Mouse (Mus musculus) testis, adult 2 months (tissue): ENCODE results near the gene Wbp2nl. TPM values are rescaled to one million over a fixed set of nuclear protein-coding genes. Genes with fewer than 3 reads are reported as not detected.

Experiments used
- H3K27ac ChIP-seq: fragments of 200-500 bp; 2 replicates; pipeline ENCODE4 v1.5.1; 2012; ENCODE audit warnings: low read depth, low read length; ENCODE audit not compliant: control insufficient read depth, insufficient read depth
- H3K27me3 ChIP-seq: fragments of 200-500 bp; 2 replicates; pipeline ENCODE4 v1.6.1; 2012; ENCODE audit warnings: mild to moderate bottlenecking, low read length, moderate library complexity; ENCODE audit not compliant: control insufficient read depth, insufficient read depth
- H3K36me3 ChIP-seq: fragments of 200-500 bp; 2 replicates; pipeline ENCODE4 v1.6.1; 2012; ENCODE audit warnings: mild to moderate bottlenecking, low read length; ENCODE audit not compliant: control insufficient read depth, insufficient read depth
- H3K4me1 ChIP-seq: fragments of 200-500 bp; 2 replicates; pipeline ENCODE4 v1.6.1; 2012; ENCODE audit warnings: low read length; ENCODE audit not compliant: control insufficient read depth, insufficient read depth
- H3K4me3 ChIP-seq: fragments of 200-500 bp; 2 replicates; pipeline ENCODE4 v1.5.1; 2012; ENCODE audit warnings: low read depth, mild to moderate bottlenecking, low read length, moderate library complexity, mixed read lengths; ENCODE audit not compliant: control insufficient read depth
- CTCF ChIP-seq: fragments of 200-500 bp; IDR thresholded peaks from 2 replicates; pipeline ENCODE4 v1.5.1; 2012; ENCODE audit warnings: low read depth, mild to moderate bottlenecking, inconsistent platforms, low read length, moderate library complexity; ENCODE audit not compliant: control insufficient read depth, insufficient read depth, insufficient replicate concordance
- POLR2A ChIP-seq: fragments of 200-500 bp; IDR thresholded peaks from 2 replicates; pipeline ENCODE4 v1.6.1; 2012; ENCODE audit warnings: low read depth, mild to moderate bottlenecking, inconsistent platforms, low read length, moderate library complexity; ENCODE audit not compliant: control insufficient read depth
- polyA plus RNA-seq: library from polyadenylated mRNA; depleted of rRNA; stranded (reverse); fragments of >200 nt; gene quantifications from 2 replicates; pipeline ENCODE4 v1.2.3, GENCODE M21; 2012

Wbp2nl gene
- polyA plus RNA-seq, 1 experiment: 170 TPM

DNA sequence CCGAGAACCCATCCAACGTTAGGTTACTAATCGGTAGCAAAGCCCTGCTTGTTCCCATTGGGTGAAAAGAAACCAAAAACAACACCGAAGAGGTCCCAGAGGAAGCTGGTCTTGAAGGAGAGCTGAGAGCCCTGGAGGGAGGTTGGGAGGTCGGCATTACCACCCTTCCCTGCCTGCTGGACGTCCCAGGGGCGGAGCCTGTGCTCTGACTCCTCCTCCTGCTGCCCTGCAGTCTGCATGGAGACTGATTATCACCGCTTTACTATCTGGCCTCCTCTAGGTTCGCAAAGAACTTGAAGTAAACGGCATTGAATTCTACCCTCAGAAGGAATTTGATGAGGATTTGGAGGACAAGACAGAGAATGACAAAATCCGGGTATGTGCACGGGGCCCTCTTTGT lies 12.6 kb upstream of the Wbp2nl start:
- H3K4me3 ChIP-seq: no peak overlapping the region
- peaks cover 4% of the 10 kb centered on the region for H3K4me1 ChIP-seq
- no peak for TF ChIP-seq POLR2A
- no peak for TF ChIP-seq CTCF
- no peaks in the 10 kb centered on the region for H3K27me3 ChIP-seq
- no peak overlapping the region for H3K27ac ChIP-seq
- H3K36me3 ChIP-seq: no peaks in the 10 kb centered on the region

- no peak overlapping the region for H3K27ac ChIP-seq
- peaks cover 7% of the 10 kb centered on the region for H3K4me1 ChIP-seq
- TF ChIP-seq CTCF: no peak
- TF ChIP-seq POLR2A: no peak
- no peak overlapping the region for H3K4me3 ChIP-seq
- no peaks in the 10 kb centered on the region for H3K36me3 ChIP-seq
- no peaks in the 10 kb centered on the region for H3K27me3 ChIP-seq
These were observed 8.5 kb upstream of the Wbp2nl start for GRCm38 (mm10) chr15:82290252-82290651.

DNA sequence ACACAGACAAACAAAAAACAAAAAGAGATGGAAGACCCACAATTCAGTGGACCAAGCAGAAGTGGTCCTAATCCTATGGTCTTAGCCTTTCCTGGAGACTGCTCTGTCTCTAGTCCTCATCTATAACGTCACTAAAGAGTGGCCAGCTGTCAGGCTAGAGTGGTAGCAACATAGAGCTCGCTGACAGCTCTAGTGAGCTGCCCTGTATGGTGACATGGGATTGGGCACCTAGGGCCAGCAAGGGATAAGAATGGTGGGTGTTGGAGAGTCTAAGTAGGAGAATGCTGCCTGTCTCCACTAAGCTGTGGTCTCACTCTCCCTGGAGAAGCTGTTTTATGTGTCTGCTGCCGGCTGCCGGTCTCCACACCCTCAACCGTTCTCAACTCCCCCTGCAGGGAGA lies 5.9 kb upstream of the Wbp2nl start:
- TF ChIP-seq POLR2A: no peak
- TF ChIP-seq CTCF: no peak
- H3K4me3 ChIP-seq: no peak overlapping the region
- H3K27ac ChIP-seq: no peak overlapping the region
- H3K4me1 ChIP-seq: peaks cover 3% of the 10 kb centered on the region; the same call in 1 of the 2 replicates
- no peaks in the 10 kb centered on the region for H3K27me3 ChIP-seq
- no peaks in the 10 kb centered on the region for H3K36me3 ChIP-seq

DNA sequence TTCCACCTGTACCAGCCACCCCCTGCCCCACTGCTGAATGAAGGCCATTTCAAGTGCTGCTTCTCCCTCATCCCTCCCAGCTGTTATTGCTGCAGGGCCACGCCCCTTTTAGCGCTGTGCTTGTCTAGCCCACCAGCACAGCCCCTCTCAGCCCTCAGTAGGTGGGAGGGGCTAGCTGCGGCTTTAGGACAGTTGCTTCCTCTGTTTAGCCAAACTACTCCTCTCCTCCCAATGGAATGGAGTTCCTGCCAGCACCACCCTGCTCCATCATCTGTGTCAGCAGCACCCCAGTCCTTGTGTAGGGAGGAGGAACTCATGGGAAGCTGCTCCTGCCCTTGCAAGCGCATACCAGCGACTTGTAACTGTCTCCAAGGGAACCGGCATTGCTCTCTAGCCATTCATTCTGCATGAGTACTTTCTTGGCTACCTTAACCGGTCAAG lies 5.5 kb upstream of the Wbp2nl start:
- no peak overlapping the region for H3K27ac ChIP-seq
- H3K4me3 ChIP-seq: no peak overlapping the region
- peaks cover 3% of the 10 kb centered on the region; the same call in 1 of the 2 replicates for H3K4me1 ChIP-seq
- TF ChIP-seq CTCF (no peak), POLR2A (no peak)
- H3K27me3 ChIP-seq: no peaks in the 10 kb centered on the region
- H3K36me3 ChIP-seq: no peaks in the 10 kb centered on the region

DNA sequence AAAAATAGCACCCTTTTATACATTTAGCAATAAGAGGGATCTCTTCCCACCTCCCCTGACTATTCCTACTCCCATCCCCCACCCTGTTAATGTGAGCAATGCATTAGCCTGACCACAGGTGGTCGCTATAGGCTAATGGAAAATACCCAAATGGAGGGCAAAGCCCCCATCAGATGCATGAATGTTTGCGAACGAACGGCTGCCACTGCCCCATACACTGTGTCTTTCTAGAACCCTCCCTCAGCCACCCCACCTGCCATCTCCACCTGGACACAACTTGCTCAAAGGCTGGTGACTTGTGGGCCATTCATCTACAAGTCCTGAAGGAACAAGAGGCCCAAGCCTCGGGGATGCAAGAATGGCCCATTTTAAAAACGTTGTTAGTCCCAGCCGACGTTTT lies 4.7 kb upstream of the Wbp2nl start:
- no peaks in the 10 kb centered on the region for H3K36me3 ChIP-seq
- peaks cover 3% of the 10 kb centered on the region; the same call in 1 of the 2 replicates for H3K4me1 ChIP-seq
- no peak overlapping the region for H3K27ac ChIP-seq
- no peak overlapping the region for H3K4me3 ChIP-seq
- no peaks in the 10 kb centered on the region for H3K27me3 ChIP-seq
- no peak for TF ChIP-seq CTCF
- no peak for TF ChIP-seq POLR2A

GRCm38 (mm10) chr15:82307107-82307506 lies 8.4 kb downstream of the Wbp2nl start:
- TF ChIP-seq POLR2A (no peak), CTCF (no peak)
- H3K27ac ChIP-seq: no peak overlapping the region

GRCm38 (mm10) chr15:82308416-82308815 lies 9.7 kb downstream of the Wbp2nl start:
- TF ChIP-seq POLR2A (no peak), CTCF (no peak)
- Histone ChIP-seq H3K4me1 (no peaks in the 10 kb centered on the region), H3K27ac (no peak overlapping the region), H3K36me3 (no peaks in the 10 kb centered on the region), H3K27me3 (no peaks in the 10 kb centered on the region), H3K4me3 (no peak overlapping the region)

More at GRCm38 (mm10) chr15:82307107-82307506, 8.4 kb downstream of the Wbp2nl start:
- H3K4me1 ChIP-seq: no peaks in the 10 kb centered on the region
- H3K4me3 ChIP-seq: no peak overlapping the region
- H3K27me3 ChIP-seq: no peaks in the 10 kb centered on the region
- H3K36me3 ChIP-seq: no peaks in the 10 kb centered on the region

DNA sequence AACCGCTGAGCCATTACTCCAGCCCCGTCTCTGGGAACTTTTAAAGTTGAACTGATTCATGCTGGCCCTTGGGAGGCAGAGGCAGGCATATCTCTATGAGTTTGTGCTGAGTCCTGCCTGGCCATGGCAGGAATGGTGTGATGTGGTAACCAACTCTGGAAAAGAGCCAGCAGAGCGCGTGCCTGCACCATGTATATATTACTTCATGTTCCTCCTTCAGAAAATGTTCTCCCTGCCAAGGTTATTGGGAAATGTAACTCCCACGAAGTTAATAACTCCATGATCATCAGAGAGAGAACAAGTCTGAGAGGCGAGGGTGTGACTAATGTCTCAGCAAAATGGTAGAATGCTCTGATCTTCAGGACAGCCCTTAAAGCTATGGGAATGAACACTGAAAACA lies 19.1 kb downstream of the Wbp2nl start:
- H3K27me3 ChIP-seq: no peaks in the 10 kb centered on the region
- no peak overlapping the region for H3K27ac ChIP-seq
- no peak overlapping the region for H3K4me3 ChIP-seq
- H3K36me3 ChIP-seq: no peaks in the 10 kb centered on the region
- no peaks in the 10 kb centered on the region for H3K4me1 ChIP-seq
- TF ChIP-seq CTCF (no peak), POLR2A (no peak)
